Mouse (Mus musculus) E14TG2a.4 (cell line): ENCODE results near the gene Cldn10.

Source experiments
- CTCF ChIP-seq: conservative IDR thresholded peaks from 2 replicates; pipeline ENCODE4 v1.5.1; 2014; ENCODE audit warnings: low read length
- NANOG ChIP-seq: IDR thresholded peaks from 2 replicates; pipeline ENCODE4 v1.6.1; 2014; ENCODE audit warnings: borderline replicate concordance, low read length, mixed read lengths

DNA sequence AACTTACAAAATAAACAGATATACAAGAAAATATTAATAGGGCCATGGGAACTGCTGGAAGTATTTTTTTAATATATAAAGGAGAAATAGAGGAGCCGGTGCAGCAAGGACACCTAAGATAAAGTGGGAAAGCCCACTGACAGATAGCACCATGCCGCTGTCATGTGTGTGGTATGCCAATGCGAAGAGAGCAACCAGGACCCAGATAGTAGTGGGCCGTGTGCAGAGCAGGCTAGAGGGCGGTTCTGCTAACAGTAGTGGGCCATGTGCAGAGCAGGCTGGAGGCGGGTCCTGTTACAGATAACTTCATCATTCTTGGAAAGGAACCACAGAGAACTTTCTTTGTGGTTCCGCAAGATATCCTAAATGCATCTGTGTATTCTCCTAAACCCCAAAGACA, 49.0 kb downstream of the Cldn10 start:
- TF ChIP-seq CTCF (no peak), NANOG (no peak)
